Mouse (Mus musculus) frontal cortex, postnatal 10 days (tissue): ENCODE measurements at regions not wholly inside any gene's neighbourhood (a gene's known extent, or its start where the extent isn't known, plus 50 kb on each side); places are given as distances from the start of the nearest gene placed in this dataset.
A peak's percentile ranks its signal among the peaks of the same experiment; 100 is the strongest.

ENCODE experiments used
- DNase-seq, 2 experiments: peaks; one replicate each; pipeline ENCODE4 v3.0.0; 2022; ENCODE audit warnings: low spot score in 2 of 2, mixed read lengths in 1 of 2

GRCm38 (mm10) chr16:93392024-93392675, 211.7 kb downstream of the Setd4 start:
- no peak for DNase-seq

GRCm38 (mm10) chr16:93387578-93388116, 216.2 kb downstream of the Setd4 start:
- no peak for DNase-seq

GRCm38 (mm10) chr16:93384039-93384537, 219.8 kb downstream of the Setd4 start:
- no peak for DNase-seq

DNA sequence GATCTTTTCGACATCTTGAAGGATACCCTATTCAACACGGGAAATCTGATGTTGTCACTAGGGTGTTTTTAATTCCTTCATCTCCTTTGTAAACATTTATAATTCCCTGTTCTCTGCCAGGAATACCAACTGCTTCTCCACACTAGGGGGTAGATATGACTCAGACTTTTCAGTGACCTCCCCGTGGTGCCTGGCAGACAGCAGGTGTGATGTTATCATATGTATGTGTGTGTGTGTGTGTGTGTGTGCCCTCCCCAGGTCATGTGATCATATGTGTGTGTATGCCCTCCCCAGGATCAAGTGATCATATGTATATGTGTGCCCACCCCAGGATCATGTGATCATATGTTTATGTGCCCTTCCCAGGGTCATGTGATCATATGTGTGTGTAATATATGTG, 220.9 kb downstream of the Setd4 start:
- no peak for DNase-seq

DNA sequence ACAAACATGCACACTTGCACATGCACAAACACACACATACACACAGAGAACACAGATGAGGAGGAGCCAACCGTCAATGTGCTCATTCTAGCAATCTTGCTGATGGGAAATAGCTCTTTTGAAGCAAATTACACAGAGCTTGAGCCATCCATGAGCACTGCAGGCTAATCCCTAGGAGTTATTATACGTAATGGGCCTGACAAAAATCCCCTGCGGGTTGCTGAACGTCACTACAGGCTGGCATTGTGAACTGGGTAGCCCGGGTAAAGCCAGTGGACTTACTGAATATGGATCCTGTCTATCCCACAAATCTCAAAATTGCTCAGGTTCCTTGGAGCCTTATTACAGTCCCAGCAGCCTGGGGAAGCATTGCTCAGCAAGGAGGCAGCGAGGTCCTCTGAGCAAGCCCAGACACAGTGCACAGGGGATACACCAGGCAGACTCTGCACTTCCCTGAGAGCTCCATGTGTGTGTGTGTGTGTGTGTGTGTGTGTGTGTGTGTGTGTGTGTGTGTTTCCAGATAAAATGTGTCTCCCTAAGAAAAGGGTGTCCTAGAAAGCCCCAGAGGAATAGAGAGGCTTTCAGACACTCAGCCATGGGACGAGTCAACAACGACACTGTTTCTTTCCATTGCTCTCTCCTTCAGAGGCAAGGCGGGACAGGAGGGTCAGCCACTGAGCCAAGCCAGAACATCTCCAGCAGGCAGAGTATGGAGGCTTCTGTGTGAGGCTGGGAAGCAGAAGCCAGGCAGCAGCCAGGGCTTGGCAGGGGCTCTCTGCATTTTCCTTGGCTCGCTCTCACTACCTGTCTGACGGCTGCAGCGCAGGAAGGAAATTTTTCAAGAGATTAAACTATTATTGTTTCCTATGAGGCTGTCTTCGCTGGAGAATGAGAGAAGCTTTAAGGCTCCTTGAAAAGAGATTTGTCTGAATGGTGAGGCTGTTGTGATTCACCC, 222.9 kb downstream of the Setd4 start:
- DNase-seq = no peak

DNA sequence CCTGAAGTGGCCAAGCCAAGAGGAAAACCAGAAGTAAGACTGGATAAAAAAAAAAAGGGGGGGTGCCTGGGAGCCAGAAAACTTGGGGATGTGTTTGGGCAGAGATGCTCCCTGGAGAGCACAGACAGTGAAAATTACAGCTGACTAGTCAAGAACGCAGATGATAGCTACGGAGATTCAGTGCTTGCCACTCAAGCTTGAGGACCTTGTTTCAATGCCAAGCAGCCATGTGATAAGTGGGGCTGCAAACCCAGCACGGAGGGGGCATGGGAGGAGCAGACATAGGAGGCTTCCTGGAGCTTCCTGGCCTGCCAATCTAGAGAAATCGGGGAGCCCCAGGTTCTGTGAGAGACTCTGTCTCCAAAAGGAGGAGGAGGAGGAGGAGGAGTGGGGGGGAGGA, 223.7 kb downstream of the Setd4 start:
- no peak for DNase-seq

- DNase-seq = no peak
Observed at GRCm38 (mm10) chr16:93379611-93380010, 224.3 kb downstream of the Setd4 start.

DNA sequence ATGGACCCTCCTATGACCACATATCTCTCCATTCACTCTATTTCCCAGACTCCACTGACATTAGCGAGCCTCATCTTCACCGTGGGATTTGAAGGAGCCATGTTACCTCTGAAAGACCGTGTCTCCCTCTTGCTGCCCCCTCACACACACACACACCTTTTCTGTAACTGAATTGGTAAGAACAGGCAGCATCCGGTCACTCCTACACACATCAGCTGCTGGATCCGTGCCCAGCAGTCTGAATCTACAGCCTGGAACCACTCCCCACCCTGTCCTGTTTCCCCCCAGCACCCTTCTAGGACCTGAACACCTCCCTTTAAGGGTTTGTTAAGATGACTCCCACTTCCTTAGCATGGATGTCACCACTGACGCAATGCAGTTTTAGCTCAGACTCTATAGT, 229.2 kb downstream of the Setd4 start:
- no peak for DNase-seq

GRCm38 (mm10) chr16:93369766-93370146, 234.1 kb downstream of the Setd4 start:
- DNase-seq = no peak

- peak in 1 of 2 experiments; percentile 17 for DNase-seq
Observed at GRCm38 (mm10) chr16:93368824-93369765, 234.8 kb downstream of the Setd4 start.

GRCm38 (mm10) chr16:93367995-93368394, 235.9 kb downstream of the Setd4 start:
- DNase-seq = no peak

DNA sequence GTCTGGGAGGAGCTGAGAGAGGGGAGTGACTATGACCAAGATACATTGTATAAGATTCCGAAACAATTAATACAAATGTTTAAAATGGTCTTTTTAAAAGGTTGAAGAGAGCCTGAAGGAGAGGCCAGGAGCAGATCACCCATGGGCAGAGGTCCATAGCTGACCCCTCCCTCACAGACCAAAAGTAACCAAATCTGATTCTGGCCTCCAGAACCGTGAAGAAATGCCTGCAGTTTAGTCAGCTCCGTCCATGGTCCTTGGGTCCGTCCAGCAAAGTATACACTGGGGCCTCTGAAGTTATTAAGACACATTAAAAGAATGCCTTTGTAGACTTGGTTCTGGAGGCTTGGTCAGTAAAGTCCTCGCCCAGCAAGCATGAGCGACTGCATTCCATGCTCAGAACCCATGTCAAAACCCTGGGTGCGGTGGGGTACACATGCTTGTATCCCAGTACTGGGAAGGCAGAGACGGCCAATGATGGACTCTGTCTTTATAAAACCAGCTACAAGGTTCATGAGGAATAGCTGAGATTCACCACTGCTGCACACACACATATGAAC, 236.5 kb downstream of the Setd4 start:
- DNase-seq = no peak

GRCm38 (mm10) chr16:93366383-93366941, 237.4 kb downstream of the Setd4 start:
- DNase-seq = no peak

DNA sequence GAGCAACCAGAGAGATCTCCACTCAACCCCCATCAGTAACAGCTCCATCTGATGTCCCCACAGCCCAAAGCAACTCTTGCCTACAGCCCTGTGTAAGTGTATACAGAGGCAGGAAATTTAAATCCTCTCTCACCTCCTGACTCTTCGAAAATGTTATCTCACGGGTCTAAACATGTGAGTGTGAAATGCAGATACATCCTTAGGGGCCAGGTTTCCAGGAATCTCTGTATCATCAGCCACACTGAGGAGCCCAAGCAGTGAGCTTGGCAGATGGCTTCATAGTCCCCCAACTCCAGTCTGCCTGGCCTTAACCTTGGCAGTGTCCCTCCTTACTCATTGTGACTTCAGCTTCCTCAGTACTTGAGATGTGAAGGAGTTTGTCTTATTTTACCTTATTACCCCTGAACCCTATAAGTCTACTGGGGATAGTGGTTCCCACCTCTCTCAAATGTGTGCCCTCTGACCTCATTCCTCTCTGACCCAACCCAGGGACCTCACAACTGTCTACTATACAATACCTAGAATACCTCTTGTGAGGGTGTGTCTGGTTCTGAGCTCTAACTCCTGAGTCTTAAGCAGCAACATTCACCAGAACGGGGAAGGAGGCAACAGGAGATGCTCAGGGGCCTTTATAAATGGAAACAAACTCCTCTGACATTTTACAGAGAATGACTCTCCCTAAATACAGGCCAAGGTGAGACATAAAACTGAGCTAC, 238.5 kb downstream of the Setd4 start:
- DNase-seq = no peak

DNA sequence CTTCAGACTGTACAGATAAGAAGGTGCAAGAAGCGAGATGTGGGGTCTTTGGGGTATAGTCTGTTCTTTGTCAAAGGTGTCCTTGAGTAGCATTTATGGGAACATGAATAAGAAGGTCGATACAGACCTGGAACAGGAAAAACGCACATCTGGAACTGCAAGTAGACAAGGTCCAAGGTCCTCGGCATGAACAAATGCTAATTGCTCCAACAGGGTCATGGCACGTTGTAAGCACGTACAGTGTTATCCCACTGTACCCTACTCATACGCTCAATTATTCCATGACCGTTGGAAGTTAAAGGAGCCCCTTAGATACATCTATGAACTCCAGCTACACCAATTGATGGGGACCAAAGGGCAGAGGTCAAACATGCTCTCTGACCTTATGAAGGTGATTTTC, 244.1 kb downstream of the Setd4 start:
- no peak for DNase-seq

GRCm38 (mm10) chr16:93358613-93359012, 245.2 kb downstream of the Setd4 start:
- no peak for DNase-seq

- no peak for DNase-seq
Observed at GRCm38 (mm10) chr16:93358166-93358565, 245.7 kb downstream of the Setd4 start.

- no peak for DNase-seq
Observed at GRCm38 (mm10) chr16:93355204-93355899, 248.5 kb downstream of the Setd4 start.

- DNase-seq = no peak
Observed at GRCm38 (mm10) chr16:93353971-93354370, 249.9 kb downstream of the Setd4 start.
